Mouse (Mus musculus) MEL (cell line): ENCODE data around the gene Rnf111. TPM values are rescaled to one million over a fixed set of nuclear protein-coding genes. Genes with fewer than 3 reads are reported as not detected.

Source experiments
- DNase-seq: peaks from one replicate; pipeline ENCODE4 v3.0.0; 2011; ENCODE audit warnings: low read depth, low spot score
- H3K27ac ChIP-seq: 2 replicates; pipeline ENCODE4 v1.5.1; 2012; ENCODE audit warnings: low read depth, mild to moderate bottlenecking, control low read depth, low read length, moderate library complexity; ENCODE audit not compliant: control insufficient read depth
- H3K27me3 ChIP-seq, 2 experiments: fragments of 150-350 bp in 1 of 2; sonication (generic) in 1 of 2; 2 replicates each; pipeline ENCODE4 v1.6.1; 2012; ENCODE audit warnings: low read length in 2 of 2, mild to moderate bottlenecking in 2 of 2, improper control_type of control experiment in 1 of 2, moderate library complexity in 1 of 2; ENCODE audit not compliant: insufficient read depth in 2 of 2, control insufficient read depth in 1 of 2
- H3K36me3 ChIP-seq, 2 experiments: 2 replicates each; pipeline ENCODE4 v1.6.1; 2012 to 2014; ENCODE audit warnings: low read length in 2 of 2, improper control_type of control experiment in 1 of 2, inconsistent platforms in 1 of 2, mild to moderate bottlenecking in 1 of 2; ENCODE audit not compliant: insufficient read depth in 2 of 2, control insufficient read depth in 1 of 2
- H3K4me1 ChIP-seq, 2 experiments: fragments of 150-350 bp in 1 of 2; sonication (generic) in 1 of 2; 2 replicates each; pipeline ENCODE4 v1.6.1; 2012; ENCODE audit warnings: low read length in 2 of 2, improper control_type of control experiment in 1 of 2, mild to moderate bottlenecking in 1 of 2; ENCODE audit not compliant: insufficient read depth in 2 of 2, control insufficient read depth in 1 of 2
- H3K4me3 ChIP-seq, 2 experiments: fragments of 150-350 bp in 1 of 2; sonication (generic) in 1 of 2; 2 replicates each; pipeline ENCODE4 v1.5.1; 2012; ENCODE audit warnings: low read depth in 2 of 2, low read length in 2 of 2, mild to moderate bottlenecking in 2 of 2, moderate library complexity in 2 of 2, control low read depth in 1 of 2, improper control_type of control experiment in 1 of 2; ENCODE audit not compliant: control insufficient read depth in 1 of 2, insufficient read depth in 1 of 2
- H3K79me2 ChIP-seq: 2 replicates; pipeline ENCODE4 v1.6.1; 2012; ENCODE audit warnings: mild to moderate bottlenecking, low read length, moderate library complexity; ENCODE audit not compliant: control insufficient read depth, poor library complexity, insufficient read depth
- H3K9ac ChIP-seq: 2 replicates; pipeline ENCODE4 v1.6.1; 2012; ENCODE audit warnings: low read depth, mild to moderate bottlenecking, control low read depth, low read length, moderate library complexity; ENCODE audit not compliant: control insufficient read depth, poor library complexity, severe bottlenecking
- H3K9me3 ChIP-seq: fragments of 150-350 bp; sonication (generic); replicated peaks from 2 replicates; pipeline ENCODE4 v1.6.1; 2012; ENCODE audit warnings: mild to moderate bottlenecking, low read length, improper control_type of control experiment, moderate library complexity; ENCODE audit not compliant: insufficient read depth
- BHLHE40 ChIP-seq: IDR thresholded peaks from 2 replicates; pipeline ENCODE4 v1.6.1; 2012; ENCODE audit warnings: low read depth, mild to moderate bottlenecking, inconsistent platforms, low read length, improper control_type of control experiment, borderline replicate concordance
- E2F4 ChIP-seq: IDR thresholded peaks from 2 replicates; pipeline ENCODE4 v1.6.1; 2011; ENCODE audit warnings: low read depth, low read length, improper control_type of control experiment, borderline replicate concordance
- ELF1 ChIP-seq: IDR thresholded peaks from 2 replicates; pipeline ENCODE4 v1.6.1; 2014; ENCODE audit warnings: low read depth, mild to moderate bottlenecking, inconsistent platforms, low read length, improper control_type of control experiment, moderate library complexity
- EP300 ChIP-seq, 2 experiments: IDR thresholded peaks; 2 replicates each; pipeline ENCODE4 v1.6.1; 2011; ENCODE audit warnings: improper control_type of control experiment in 2 of 2, low read length in 2 of 2, low read depth in 1 of 2, mild to moderate bottlenecking in 1 of 2
- ETS1 ChIP-seq: IDR thresholded peaks from 2 replicates; pipeline ENCODE4 v1.6.1; 2012; ENCODE audit warnings: low read depth, mild to moderate bottlenecking, inconsistent platforms, low read length, improper control_type of control experiment, moderate library complexity
- GATA1 ChIP-seq: IDR thresholded peaks from 2 replicates; pipeline ENCODE4 v1.6.1; 2011; ENCODE audit warnings: low read depth, low read length, improper control_type of control experiment
- HCFC1 ChIP-seq: IDR thresholded peaks from 2 replicates; pipeline ENCODE4 v1.6.1; 2012; ENCODE audit warnings: low read depth, mild to moderate bottlenecking, inconsistent platforms, low read length, improper control_type of control experiment, moderate library complexity
- MAX ChIP-seq: IDR thresholded peaks from 2 replicates; pipeline ENCODE4 v1.6.1; 2011; ENCODE audit warnings: low read length, improper control_type of control experiment
- MYC ChIP-seq: IDR thresholded peaks from 2 replicates; pipeline ENCODE4 v1.6.1; 2011; ENCODE audit warnings: low read depth, mild to moderate bottlenecking, low read length, improper control_type of control experiment, moderate library complexity
- NRF1 ChIP-seq: IDR thresholded peaks from 2 replicates; pipeline ENCODE4 v1.6.1; 2014; ENCODE audit warnings: low read depth, mild to moderate bottlenecking, inconsistent platforms, low read length, improper control_type of control experiment, moderate library complexity; ENCODE audit not compliant: poor library complexity, insufficient read depth, severe bottlenecking
- POLR2A ChIP-seq, 2 experiments: IDR thresholded peaks; 2 replicates each; pipeline ENCODE4 v1.6.1; 2011 to 2012; ENCODE audit warnings: low read length in 2 of 2, mild to moderate bottlenecking in 2 of 2, control low read depth in 1 of 2, improper control_type of control experiment in 1 of 2, low read depth in 1 of 2, moderate library complexity in 1 of 2; ENCODE audit not compliant: control insufficient read depth in 1 of 2, insufficient read depth in 1 of 2, poor library complexity in 1 of 2
- POLR2AphosphoS5 ChIP-seq: IDR thresholded peaks from 2 replicates; pipeline ENCODE4 v1.6.1; 2012; ENCODE audit warnings: low read depth, borderline replicate concordance, mild to moderate bottlenecking, inconsistent platforms, low read length, moderate library complexity, mixed read lengths
- SIN3A ChIP-seq: IDR thresholded peaks from 2 replicates; pipeline ENCODE4 v1.6.1; 2012; ENCODE audit warnings: low read length, improper control_type of control experiment, inconsistent platforms
- SMC3 ChIP-seq: IDR thresholded peaks from 2 replicates; pipeline ENCODE4 v1.6.1; 2011; ENCODE audit warnings: low read depth, low read length, improper control_type of control experiment
- TAL1 ChIP-seq: IDR thresholded peaks from 2 replicates; pipeline ENCODE4 v1.6.1; 2012; ENCODE audit warnings: mild to moderate bottlenecking, inconsistent platforms, low read length, moderate library complexity, mixed read lengths
- TBP ChIP-seq: IDR thresholded peaks from 2 replicates; pipeline ENCODE4 v1.8.0; 2011; ENCODE audit warnings: low read depth, low read length, improper control_type of control experiment
- UBTF ChIP-seq: IDR thresholded peaks from 2 replicates; pipeline ENCODE4 v1.6.1; 2012; ENCODE audit warnings: low read depth, mild to moderate bottlenecking, inconsistent platforms, low read length, improper control_type of control experiment, moderate library complexity, borderline replicate concordance; ENCODE audit not compliant: insufficient read depth
- ZMIZ1 ChIP-seq: IDR thresholded peaks from 2 replicates; pipeline ENCODE4 v1.6.1; 2012; ENCODE audit warnings: low read depth, mild to moderate bottlenecking, inconsistent platforms, low read length, improper control_type of control experiment, moderate library complexity
- ZNF384 ChIP-seq: IDR thresholded peaks from 2 replicates; pipeline ENCODE4 v1.6.1; 2012; ENCODE audit warnings: low read depth, mild to moderate bottlenecking, inconsistent platforms, low read length, improper control_type of control experiment
- polyA plus RNA-seq, 2 experiments: library from polyadenylated mRNA; stranded (reverse) in 1 of 2; unstranded in 1 of 2; fragments of >175 nt in 1 of 2; fragments of >200 nt in 1 of 2; gene quantifications; 2 replicates each; pipeline versions ENCODE4 v1.2.1 to v1.2.4; 2012; ENCODE audit warnings: low replicate concordance in 2 of 2, low read depth in 1 of 2; ENCODE audit not compliant: insufficient read length in 2 of 2, insufficient read depth in 1 of 2, missing spikeins in 1 of 2
- total RNA-seq: library from RNA; depleted of rRNA; stranded (reverse); fragments of 300-350 nt; gene quantifications from 2 replicates; pipeline ENCODE4 v1.2.3, GENCODE M21; 2012

The Rnf111 gene
- total and polyA plus RNA-seq, 3 experiments, result 25.2 to 88.2 (median 46.0) TPM

GRCm38 (mm10) chr9:70496990-70497389 is 6.5 kb downstream of the Rnf111 start:
- H3K4me3 ChIP-seq, result no peak overlapping the region
- H3K27me3 ChIP-seq, result no peaks in the 10 kb centered on the region
- no peaks in the 10 kb centered on the region for H3K9me3 ChIP-seq
- H3K79me2 ChIP-seq, result peaks cover 50% of the 10 kb centered on the region
- no peak overlapping the region for H3K9ac ChIP-seq
- TF ChIP-seq GATA1, result peak; percentile 66
- TF ChIP-seq UBTF, result no peak
- TF ChIP-seq ELF1, result peak; percentile 52; the same call in 1 of the 2 replicates
- peak; percentile 85 for TF ChIP-seq ETS1
- TF ChIP-seq SIN3A, result peak; percentile 90
- no peak for TF ChIP-seq ZMIZ1
- peaks cover 13 to 16% of the 10 kb centered on the region in 2 experiments for H3K4me1 ChIP-seq
- H3K27ac ChIP-seq, result peak overlapping the region; percentile 31; the same call in 1 of the 2 replicates
- DNase-seq, result peak; percentile 66
- H3K36me3 ChIP-seq, result peaks cover 9 to 70% of the 10 kb centered on the region in 2 experiments

GRCm38 (mm10) chr9:70493038-70493437 is 10.5 kb downstream of the Rnf111 start:
- no peaks in the 10 kb centered on the region for H3K9me3 ChIP-seq
- H3K27me3 ChIP-seq, result no peaks in the 10 kb centered on the region
- TF ChIP-seq TAL1 (no peak), ETS1 (no peak), SIN3A (no peak), BHLHE40 (no peak), MYC (no peak), POLR2A (IDR thresholded peaks at IDR 0.05; ENCODE audit: control insufficient read depth in 1 of 2, insufficient read depth in 1 of 2, low read depth in 1 of 2, low read length in 2 of 2, poor library complexity in 1 of 2) (peak in 1 of 2 experiments; percentile 6; a peak in 1 of 4 replicates), EP300 (IDR thresholded peaks at IDR 0.05; ENCODE audit: low read depth in 1 of 2, low read length in 2 of 2) (peak; percentile 23 to 38; a peak in 2 of 4 replicates), POLR2AphosphoS5 (no peak), TBP (no peak), HCFC1 (no peak), ELF1 (no peak), GATA1 (peak; percentile 45), ZNF384 (no peak), SMC3 (no peak), E2F4 (no peak), MAX (no peak), NRF1 (no peak)
- TF ChIP-seq, all 39 proteins: peak for 3
- H3K36me3 ChIP-seq, result peaks cover 13 to 49% of the 10 kb centered on the region in 2 experiments
- no peak overlapping the region; the same call in 1 of the 2 replicates for H3K27ac ChIP-seq
- H3K4me1 ChIP-seq, result peaks cover 13 to 17% of the 10 kb centered on the region in 2 experiments
- no peak for DNase-seq
- H3K4me3 ChIP-seq, result no peak overlapping the region
- H3K79me2 ChIP-seq, result peaks cover 38% of the 10 kb centered on the region
- H3K9ac ChIP-seq, result no peak overlapping the region
